Mouse (Mus musculus) embryo, embryonic 9.5 days (tissue): ENCODE results near the gene Ptprf.

ENCODE experiments used
- DNase-seq: peaks from one replicate; pipeline ENCODE4 v3.0.0-alpha.2; 2017; ENCODE audit errors: extremely low spot score

The Ptprf gene

GRCm38 (mm10) chr4:118206918-118207640, 84.1 kb downstream of the Ptprf start:
- peak; percentile 24 for DNase-seq

DNA sequence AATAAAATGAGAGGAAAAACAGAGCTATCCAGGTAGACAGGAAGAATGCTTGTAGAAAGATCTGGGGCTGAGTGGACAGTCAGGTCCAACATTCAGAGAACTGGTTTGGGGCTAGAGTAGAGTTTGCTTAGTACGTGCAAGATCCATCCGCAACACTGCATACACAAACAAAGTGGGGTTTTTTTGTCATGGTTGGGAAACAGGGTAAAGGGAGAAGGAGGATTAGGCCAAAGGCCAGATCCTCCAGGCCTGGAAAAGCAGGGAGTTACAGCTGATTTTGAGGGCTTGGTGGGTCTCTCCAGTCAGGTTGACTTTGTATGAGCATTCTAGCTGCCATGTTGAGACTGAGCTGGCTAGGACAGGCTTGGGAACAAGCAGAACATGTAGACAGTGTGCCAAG, 85.3 kb downstream of the Ptprf start:
- no peak for DNase-seq

DNA sequence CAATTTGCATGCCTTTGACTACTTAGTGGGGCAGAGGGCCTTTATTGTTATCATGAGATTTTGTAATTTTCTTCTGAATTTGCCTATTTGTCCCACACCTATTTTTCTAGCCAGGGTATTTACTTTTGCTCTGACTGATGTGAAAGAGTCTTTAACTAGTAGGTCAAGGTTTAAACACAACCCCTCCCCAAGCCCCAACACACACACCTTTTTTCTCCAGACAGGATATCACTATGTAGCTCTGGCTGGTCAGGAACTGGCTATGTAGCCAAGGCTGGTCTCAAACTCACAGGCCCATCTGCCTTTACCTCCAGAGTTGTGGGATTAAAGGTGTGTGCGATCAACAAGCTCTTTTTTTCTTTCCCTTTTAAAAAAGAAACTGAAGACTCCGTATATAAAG, 92.1 kb downstream of the Ptprf start:
- DNase-seq: no peak

GRCm38 (mm10) chr4:118198606-118199005, 92.6 kb downstream of the Ptprf start:
- DNase-seq: no peak

- no peak for DNase-seq
These were observed 95.0 kb downstream of the Ptprf start for GRCm38 (mm10) chr4:118196185-118196584.

DNA sequence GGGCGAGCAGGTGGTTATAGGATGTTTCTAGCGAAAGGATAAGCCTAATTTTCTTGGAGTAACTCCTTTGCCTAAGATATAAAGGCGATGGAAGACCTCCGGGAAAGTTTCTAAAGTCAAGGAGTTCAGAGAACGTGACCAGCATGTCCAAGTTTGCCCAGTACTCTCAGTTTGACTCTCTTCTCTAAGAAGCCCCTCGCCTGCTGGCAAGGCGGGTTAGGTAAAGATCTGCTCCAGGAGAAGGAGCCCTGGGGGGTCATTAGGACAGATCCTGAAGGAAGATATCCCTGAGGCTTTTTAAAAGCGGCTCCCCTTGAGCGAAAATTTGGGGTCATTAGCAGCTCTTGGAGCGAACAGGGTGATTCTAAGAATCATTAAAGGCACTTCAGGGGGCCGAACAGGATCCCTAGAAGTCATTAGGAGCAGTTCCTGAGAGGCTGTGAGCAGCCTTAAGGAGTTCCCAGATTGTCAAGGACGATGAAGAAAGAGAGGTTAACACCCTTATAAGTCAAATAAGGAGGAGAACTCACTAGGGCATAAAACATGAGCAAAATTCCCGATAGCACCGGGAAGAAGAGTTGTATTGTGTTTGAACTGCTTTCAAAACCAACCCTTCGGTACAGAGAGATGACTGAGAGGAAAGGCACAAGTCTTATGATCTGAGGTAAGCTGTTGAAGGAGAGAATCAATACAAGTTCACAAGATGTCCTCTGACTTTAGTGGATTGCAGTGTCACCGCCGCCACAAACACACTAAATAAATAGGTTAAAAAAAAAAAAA, 110.7 kb downstream of the Ptprf start:
- DNase-seq: no peak

GRCm38 (mm10) chr4:118179467-118180300, 111.5 kb downstream of the Ptprf start, which contains the start of gene Kdm4a:
Gene Kdm4a (minus strand): TSS chr4:118180043.
- DNase-seq: peak; percentile 93

GRCm38 (mm10) chr4:118178952-118179466, 112.2 kb downstream of the Ptprf start:
- DNase-seq: no peak

GRCm38 (mm10) chr4:118172461-118172860, 118.7 kb downstream of the Ptprf start:
- no peak for DNase-seq

DNA sequence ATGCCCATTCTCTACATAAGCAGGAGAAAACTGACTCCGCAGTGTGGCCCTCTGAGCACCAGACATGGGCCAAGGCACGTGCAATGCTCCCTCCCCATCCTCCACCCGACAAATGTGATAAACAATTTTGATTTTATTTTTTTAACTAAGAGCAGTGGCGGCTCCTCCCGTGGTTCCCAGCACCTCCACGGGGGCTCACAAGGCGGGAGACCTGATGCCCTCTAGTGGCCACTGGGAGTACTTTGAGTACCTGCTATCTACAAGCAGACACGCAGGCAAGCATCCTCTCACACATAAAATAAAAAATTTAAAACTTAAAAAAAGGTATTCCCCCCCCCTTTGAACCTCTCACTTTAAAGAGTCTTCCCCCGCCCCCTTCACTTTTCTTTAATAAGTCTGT, 120.2 kb downstream of the Ptprf start:
- peak; percentile 13 for DNase-seq

- no peak for DNase-seq
These were observed 129.1 kb downstream of the Ptprf start for GRCm38 (mm10) chr4:118162123-118162522.
